Mouse (Mus musculus): ENCODE measurements around the gene Fkbp5. TPM values are rescaled to one million over a fixed set of nuclear protein-coding genes. Genes with fewer than 3 reads are reported as not detected.
A peak's percentile ranks its signal among the peaks of the same experiment; 100 is the strongest.
"Not testable (repeated sequence)": the region's sequence is repeated elsewhere in the genome, so short reads cannot be mapped to it uniquely, and the experiment has no call there.

Fkbp5 gene
- polyA plus RNA-seq, 1 experiment from 2014 or later, result 16.2 TPM

GRCm38 (mm10) chr17:28415271-28415670 is 102.1 kb downstream of the Fkbp5 start:
- 52% methylated on average over 5 of the region's 5 CpGs for WGBS
- TF ChIP-seq CTCF (IDR thresholded peaks at IDR 0.05; ENCODE audit: low read depth), result no peak
- peaks cover 5% of the 10 kb centered on the region; the same call in 1 of the 2 replicates for H3K4me1 ChIP-seq (replicated peaks; ENCODE audit: insufficient read depth, low read length)
- H3K9ac ChIP-seq (ENCODE audit: low read depth, low read length), result no peak overlapping the region
- no peaks in the 10 kb centered on the region for H3K27me3 ChIP-seq (ENCODE audit: insufficient read depth, low read length)
- DNase-seq (ENCODE audit: low spot score) (peak; percentile 79), ATAC-seq (replicated peaks; ENCODE audit: low FRiP score, low read depth) (no peak)
- H3K9me3 ChIP-seq (replicated peaks; ENCODE audit: low read length), result no peaks in the 10 kb centered on the region
- no peaks in the 10 kb centered on the region for H3K36me3 ChIP-seq (ENCODE audit: insufficient read depth, low read length)
- H3K27ac ChIP-seq, result no peak overlapping the region
- no peak overlapping the region for H3K4me2 ChIP-seq (ENCODE audit: low read length)
- no peak overlapping the region for H3K4me3 ChIP-seq (replicated peaks; ENCODE audit: low read depth, low read length)

DNA sequence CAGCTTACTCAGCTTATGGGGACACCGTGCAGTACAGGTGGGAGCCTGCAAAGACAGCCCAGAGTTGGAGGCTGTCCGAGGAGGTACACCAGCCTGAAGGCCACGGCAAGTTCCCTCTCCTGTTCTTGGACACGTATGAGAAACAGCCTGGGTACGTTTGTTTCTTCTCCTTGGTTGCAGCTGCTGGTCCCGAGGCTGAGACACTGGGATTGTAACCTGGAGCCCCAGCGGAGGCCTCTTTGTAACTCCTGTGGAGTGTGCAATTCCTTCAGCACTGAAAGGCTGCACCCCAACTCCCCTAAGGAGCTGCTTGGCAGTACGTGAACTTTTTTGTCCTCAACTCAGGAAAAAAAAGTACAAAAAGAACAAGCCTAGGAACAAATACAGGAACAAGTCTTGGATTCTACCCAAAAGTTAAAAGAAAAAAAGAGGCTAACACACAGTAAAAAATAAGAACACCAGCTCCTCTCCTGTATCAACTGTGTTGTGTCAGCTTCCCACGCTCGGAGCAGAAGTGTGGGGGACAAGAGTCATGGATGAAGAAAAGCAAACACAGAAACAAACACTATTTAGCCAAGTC is 105.9 kb downstream of the Fkbp5 start:
- TF ChIP-seq CTCF (IDR thresholded peaks at IDR 0.05; ENCODE audit: low read depth), result no peak
- Histone ChIP-seq H3K9ac (ENCODE audit: low read depth, low read length) (no peak overlapping the region), H3K36me3 (ENCODE audit: insufficient read depth, low read length) (no peaks in the 10 kb centered on the region), H3K4me2 (ENCODE audit: low read length) (no peak overlapping the region), H3K9me3 (replicated peaks; ENCODE audit: low read length) (no peaks in the 10 kb centered on the region), H3K27ac (no peak overlapping the region), H3K4me3 (replicated peaks; ENCODE audit: low read depth, low read length) (no peak overlapping the region), H3K4me1 (replicated peaks; ENCODE audit: insufficient read depth, low read length) (no peaks in the 10 kb centered on the region; the same call in 1 of the 2 replicates), H3K27me3 (ENCODE audit: insufficient read depth, low read length) (no peaks in the 10 kb centered on the region)
- DNase-seq (ENCODE audit: low spot score) (no peak), ATAC-seq (replicated peaks; ENCODE audit: low FRiP score, low read depth) (no peak)
- WGBS, result 65% methylated on average over 10 of the region's 10 CpGs

DNA sequence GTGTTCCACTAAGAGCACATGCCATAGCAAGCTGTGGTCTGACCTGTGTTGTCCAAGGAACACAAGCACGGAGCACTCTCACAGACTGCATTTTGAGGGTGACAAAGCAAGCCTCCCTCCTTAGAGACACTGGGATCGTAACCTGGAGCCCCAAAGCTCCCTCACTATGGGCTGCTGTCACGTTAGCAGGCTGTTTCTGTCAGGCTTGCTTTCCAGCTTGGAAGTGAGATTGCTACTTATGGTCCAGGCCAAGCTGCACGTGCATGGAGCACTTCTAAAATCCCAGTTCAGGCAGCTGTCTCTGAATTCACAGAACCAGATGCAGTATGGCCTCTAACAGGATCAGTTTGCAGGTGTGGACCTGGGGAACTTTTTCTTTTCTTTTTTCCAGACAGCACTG is 106.6 kb downstream of the Fkbp5 start:
- ATAC-seq (replicated peaks; ENCODE audit: low FRiP score, low read depth) (no peak), DNase-seq (ENCODE audit: low spot score) (no peak)
- Histone ChIP-seq H3K4me3 (replicated peaks; ENCODE audit: low read depth, low read length) (no peak overlapping the region), H3K36me3 (ENCODE audit: insufficient read depth, low read length) (0 out of 2 replicates have a peak, but pooled peaks cover 4% of the 10 kb centered on the region), H3K4me1 (replicated peaks; ENCODE audit: insufficient read depth, low read length) (no peaks in the 10 kb centered on the region; the same call in 1 of the 2 replicates), H3K4me2 (ENCODE audit: low read length) (no peak overlapping the region), H3K27ac (no peak overlapping the region), H3K9ac (ENCODE audit: low read depth, low read length) (no peak overlapping the region), H3K27me3 (ENCODE audit: insufficient read depth, low read length) (no peaks in the 10 kb centered on the region), H3K9me3 (replicated peaks; ENCODE audit: low read length) (no peaks in the 10 kb centered on the region)
- TF ChIP-seq CTCF (IDR thresholded peaks at IDR 0.05; ENCODE audit: low read depth), result no peak
- WGBS, result 87% methylated on average over 4 of the region's 4 CpGs

GRCm38 (mm10) chr17:28408251-28408918 is 108.9 kb downstream of the Fkbp5 start:
- no peak; the same call in 1 of the 2 replicates for ATAC-seq (replicated peaks; ENCODE audit: low FRiP score, low read depth)
- Histone ChIP-seq H3K9ac (ENCODE audit: low read depth, low read length) (no peak overlapping the region), H3K4me1 (replicated peaks; ENCODE audit: insufficient read depth, low read length) (no peaks in the 10 kb centered on the region), H3K36me3 (ENCODE audit: insufficient read depth, low read length) (0 out of 2 replicates have a peak, but pooled peaks cover 4% of the 10 kb centered on the region), H3K9me3 (replicated peaks; ENCODE audit: low read length) (no peaks in the 10 kb centered on the region), H3K27ac (no peak overlapping the region; the same call in 1 of the 2 replicates), H3K4me2 (ENCODE audit: low read length) (no peak overlapping the region), H3K4me3 (replicated peaks; ENCODE audit: low read depth, low read length) (no peak overlapping the region), H3K27me3 (ENCODE audit: insufficient read depth, low read length) (no peaks in the 10 kb centered on the region)
- no peak for DNase-seq (ENCODE audit: low spot score)
- 62% methylated on average over 5 of the region's 5 CpGs for WGBS
- TF ChIP-seq CTCF (IDR thresholded peaks at IDR 0.05; ENCODE audit: low read depth), result no peak

DNA sequence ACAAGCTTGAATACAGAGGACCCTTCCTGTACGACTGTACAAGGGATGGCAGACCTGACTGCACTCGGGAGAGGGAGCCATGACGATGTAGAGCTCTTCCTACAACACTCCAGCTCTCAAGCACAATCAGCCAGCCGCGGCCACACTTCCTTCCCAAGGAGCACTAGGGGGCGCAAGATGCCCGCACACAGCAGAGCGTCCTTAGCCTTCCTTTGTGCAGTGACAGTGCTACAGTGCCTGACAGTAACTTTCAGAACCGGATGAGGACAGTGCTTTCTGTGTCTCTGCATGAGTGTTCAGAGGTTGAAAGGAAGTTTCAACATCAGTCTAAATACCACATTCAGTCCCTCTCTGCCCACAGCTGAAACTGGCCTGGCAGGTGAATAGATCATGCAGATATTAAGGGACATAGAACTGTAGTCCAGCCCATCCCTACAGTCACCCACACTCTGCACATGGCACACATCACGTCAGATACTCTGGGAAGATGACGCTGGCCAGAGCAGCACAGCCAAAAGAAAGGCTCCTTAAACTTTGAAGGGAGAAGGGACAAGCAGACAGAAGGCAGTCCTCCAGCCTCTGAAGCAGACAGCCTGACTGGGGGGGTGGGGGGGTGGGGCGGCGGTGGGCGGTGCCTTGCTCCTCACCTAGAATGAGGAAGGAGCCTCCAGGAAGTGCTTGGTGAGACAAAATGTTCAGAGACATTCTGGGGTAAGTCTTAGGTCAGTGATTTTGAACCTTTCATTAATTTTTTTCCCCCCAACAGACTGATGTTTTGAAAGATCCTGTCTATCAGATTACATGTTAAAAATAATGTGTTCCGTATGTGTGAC is 109.7 kb downstream of the Fkbp5 start:
- H3K36me3 ChIP-seq (ENCODE audit: insufficient read depth, low read length), result 0 out of 2 replicates have a peak, but pooled peaks cover 4% of the 10 kb centered on the region
- TF ChIP-seq CTCF (IDR thresholded peaks at IDR 0.05; ENCODE audit: low read depth), result peak; percentile 99
- ATAC-seq (replicated peaks; ENCODE audit: low FRiP score, low read depth), result peak; percentile 73; the same call in 1 of the 2 replicates
- H3K4me3 ChIP-seq (replicated peaks; ENCODE audit: low read depth, low read length), result no peak overlapping the region
- no peaks in the 10 kb centered on the region for H3K27me3 ChIP-seq (ENCODE audit: insufficient read depth, low read length)
- no peak overlapping the region for H3K4me2 ChIP-seq (ENCODE audit: low read length)
- DNase-seq (ENCODE audit: low spot score), result peak; percentile 94
- H3K27ac ChIP-seq, result no peak overlapping the region
- H3K4me1 ChIP-seq (replicated peaks; ENCODE audit: insufficient read depth, low read length), result no peaks in the 10 kb centered on the region
- WGBS, result 41% methylated on average over 15 of the region's 15 CpGs
- H3K9ac ChIP-seq (ENCODE audit: low read depth, low read length), result no peak overlapping the region
- H3K9me3 ChIP-seq (replicated peaks; ENCODE audit: low read length), result no peaks in the 10 kb centered on the region

GRCm38 (mm10) chr17:28406471-28406870 is 110.9 kb downstream of the Fkbp5 start:
- WGBS, result 93% methylated on average over 7 of the region's 7 CpGs
- Histone ChIP-seq H3K36me3 (ENCODE audit: insufficient read depth, low read length) (0 out of 2 replicates have a peak, but pooled peaks cover 7% of the 10 kb centered on the region), H3K27me3 (ENCODE audit: insufficient read depth, low read length) (no peaks in the 10 kb centered on the region), H3K27ac (no peak overlapping the region), H3K9me3 (replicated peaks; ENCODE audit: low read length) (no peaks in the 10 kb centered on the region), H3K9ac (ENCODE audit: low read depth, low read length) (no peak overlapping the region), H3K4me2 (ENCODE audit: low read length) (no peak overlapping the region), H3K4me3 (replicated peaks; ENCODE audit: low read depth, low read length) (no peak overlapping the region), H3K4me1 (replicated peaks; ENCODE audit: insufficient read depth, low read length) (no peaks in the 10 kb centered on the region)
- DNase-seq (ENCODE audit: low spot score) (no peak), ATAC-seq (replicated peaks; ENCODE audit: low FRiP score, low read depth) (no peak)
- no peak for TF ChIP-seq CTCF (IDR thresholded peaks at IDR 0.05; ENCODE audit: low read depth)

DNA sequence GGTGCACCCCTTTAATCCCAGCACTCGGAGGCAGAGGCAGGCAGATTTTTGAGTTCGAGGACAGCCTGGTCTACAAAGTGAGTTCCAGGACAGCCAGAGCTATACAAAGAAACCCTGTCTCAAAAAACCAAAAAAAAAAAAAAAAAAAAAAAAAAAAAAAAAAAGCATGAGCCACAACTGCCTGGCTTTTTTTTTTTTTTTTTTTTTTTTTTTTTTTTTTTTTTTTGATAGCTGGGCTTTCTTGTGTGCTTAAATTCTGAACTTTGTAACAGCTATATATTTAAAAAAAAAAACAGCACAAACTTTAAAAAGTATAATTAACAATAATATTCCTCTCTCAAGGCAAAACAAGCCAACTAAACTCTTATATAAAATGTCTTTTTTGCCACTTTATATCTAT is 112.6 kb downstream of the Fkbp5 start:
- 0 out of 2 replicates have a peak, but pooled peaks cover 14% of the 10 kb centered on the region for H3K36me3 ChIP-seq (ENCODE audit: insufficient read depth, low read length)
- not testable (repeated sequence) for H3K4me1 ChIP-seq (replicated peaks; ENCODE audit: insufficient read depth, low read length); DNase-seq (ENCODE audit: low spot score); H3K27ac ChIP-seq; H3K4me2 ChIP-seq (ENCODE audit: low read length); H3K27me3 ChIP-seq (ENCODE audit: insufficient read depth, low read length); ATAC-seq (replicated peaks; ENCODE audit: low FRiP score, low read depth); H3K4me3 ChIP-seq (replicated peaks; ENCODE audit: low read depth, low read length); H3K9me3 ChIP-seq (replicated peaks; ENCODE audit: low read length); H3K9ac ChIP-seq (ENCODE audit: low read depth, low read length)
- WGBS, result 100% methylated on average over 2 of the region's 2 CpGs

Data from kidney, postnatal 0 days (tissue).